Mouse (Mus musculus) frontal cortex, postnatal 10 days (tissue): ENCODE measurements around the gene Vmn1r201.

ENCODE experiments used
- DNase-seq, 2 experiments: peaks; one replicate each; pipeline ENCODE4 v3.0.0; 2022; ENCODE audit warnings: low spot score in 2 of 2, mixed read lengths in 1 of 2

The Vmn1r201 gene

GRCm38 (mm10) chr13:22471623-22472022 lies at the start of gene Vmn1r201:
Vmn1r201 (plus strand) TSS chr13:22471923.
- DNase-seq, result no peak

GRCm38 (mm10) chr13:22455145-22455544 lies 16.6 kb upstream of the Vmn1r201 start:
- DNase-seq, result no peak

- no peak for DNase-seq
These were observed 30.7 kb downstream of the Vmn1r201 start for GRCm38 (mm10) chr13:22502431-22502830.

- DNase-seq, result no peak
These were observed 33.6 kb downstream of the Vmn1r201 start, which contains the start of gene Vmn1r202 for GRCm38 (mm10) chr13:22505281-22505680. Vmn1r202 (minus strand) TSS chr13:22505381.

GRCm38 (mm10) chr13:22517814-22518213 lies 46.1 kb downstream of the Vmn1r201 start, which contains the start of gene Vmn1r203:
Vmn1r203 (plus strand) TSS chr13:22518114.
- no peak for DNase-seq
